Mouse (Mus musculus) kidney, postnatal 0 days (tissue): Measurements from ENCODE around the gene Mapk14. TPM values are rescaled to one million over a fixed set of nuclear protein-coding genes. Genes with fewer than 3 reads are reported as not detected.

Experiments used
- ATAC-seq: fragments of 200-750 bp; cut with Nextera tagmentation; replicated peaks from 2 replicates; pipeline ENCODE4 v1.8.0; 2017; ENCODE audit warnings: low read depth, moderate number of reproducible peaks, moderate TSS enrichment, moderate library complexity; ENCODE audit not compliant: low FRiP score
- DNase-seq: peaks from one replicate; pipeline ENCODE4 v3.0.0-alpha.2; 2016; ENCODE audit warnings: low spot score
- H3K27ac ChIP-seq: fragments of 300-500 bp; sonication (generic); 2 replicates; pipeline ENCODE4 v1.5.1; 2014; ENCODE audit warnings: mild to moderate bottlenecking
- H3K27me3 ChIP-seq: fragments of 300-500 bp; sonication (generic); 2 replicates; pipeline ENCODE4 v1.6.1; 2014; ENCODE audit warnings: low read length, mixed read lengths; ENCODE audit not compliant: insufficient read depth
- H3K36me3 ChIP-seq: fragments of 300-500 bp; sonication (generic); 2 replicates; pipeline ENCODE4 v1.6.1; 2014; ENCODE audit warnings: low read length, mixed read lengths; ENCODE audit not compliant: insufficient read depth
- H3K4me1 ChIP-seq: fragments of 300-500 bp; sonication (generic); replicated peaks from 2 replicates; pipeline ENCODE4 v1.6.1; 2014; ENCODE audit warnings: antibody characterized with exemption, low read length, mixed read lengths; ENCODE audit not compliant: insufficient read depth
- H3K4me2 ChIP-seq: fragments of 300-500 bp; sonication (generic); 2 replicates; pipeline ENCODE4 v1.6.1; 2014; ENCODE audit warnings: mild to moderate bottlenecking, low read length, moderate library complexity, mixed read lengths
- H3K4me3 ChIP-seq: fragments of 300-500 bp; sonication (generic); replicated peaks from 2 replicates; pipeline ENCODE4 v1.5.1; 2014; ENCODE audit warnings: low read depth, low read length
- H3K9ac ChIP-seq: fragments of 300-500 bp; sonication (generic); 2 replicates; pipeline ENCODE4 v1.6.1; 2014; ENCODE audit warnings: low read depth, low read length
- H3K9me3 ChIP-seq: fragments of 300-500 bp; sonication (generic); replicated peaks from 2 replicates; pipeline ENCODE4 v1.6.1; 2016; ENCODE audit warnings: low read length, inconsistent platforms, mixed read lengths
- CTCF ChIP-seq: IDR thresholded peaks from 2 replicates; pipeline ENCODE4 v1.5.1; 2016; ENCODE audit warnings: antibody characterized with exemption, low read depth, mild to moderate bottlenecking, moderate library complexity
- WGBS: fragments of 180-500 bp; shearing (Covaris S2); extraction: QIAGEN DNeasy Blood & Tissue Kit; methylation state at CpG from one replicate; pipeline ENCODE4 v1.1.7; 2014; 5-methylcytosine and 5-hydroxymethylcytosine counted together
- polyA plus RNA-seq: library from polyadenylated mRNA; unstranded; fragments of >200 nt; fragmentation: Nextera tagmentation; extraction: Ambion mirVana; gene quantifications from 2 replicates; pipeline ENCODE4 v1.2.1, GENCODE M21; 2015

Gene Mapk14
- polyA plus RNA-seq, 1 experiment from 2014 or later: 33.8 TPM

DNA sequence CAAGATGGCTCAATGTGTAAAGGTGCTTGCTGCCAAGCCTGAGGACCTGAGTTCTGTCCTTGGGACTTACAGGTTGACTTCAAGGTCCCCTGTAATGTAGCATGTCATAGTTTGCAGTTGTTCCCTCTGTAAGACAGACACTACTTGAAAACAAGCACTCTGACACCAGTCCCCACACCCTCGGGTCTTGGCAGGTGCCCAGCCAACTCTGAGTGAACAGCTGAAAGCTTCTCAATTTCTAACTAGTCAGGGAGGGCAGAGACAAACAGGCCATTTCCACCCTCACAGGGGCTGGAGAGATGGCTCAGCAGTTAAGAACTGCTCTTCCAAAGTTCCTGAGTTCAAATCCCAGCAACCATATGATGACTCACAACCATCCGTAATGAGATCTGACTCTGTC, 66.3 kb downstream of the Mapk14 start:
- no peak for ATAC-seq
- Histone ChIP-seq H3K4me1 (no peaks in the 10 kb centered on the region), H3K4me2 (no peak overlapping the region), H3K27me3 (no peaks in the 10 kb centered on the region), H3K4me3 (no peak overlapping the region), H3K9ac (no peak overlapping the region), H3K36me3 (no peaks in the 10 kb centered on the region), H3K27ac (no peak overlapping the region), H3K9me3 (no peaks in the 10 kb centered on the region)
- no peak for TF ChIP-seq CTCF
- DNase-seq: no peak
- WGBS: 54% methylated on average over 2 of the region's 2 CpGs

DNA sequence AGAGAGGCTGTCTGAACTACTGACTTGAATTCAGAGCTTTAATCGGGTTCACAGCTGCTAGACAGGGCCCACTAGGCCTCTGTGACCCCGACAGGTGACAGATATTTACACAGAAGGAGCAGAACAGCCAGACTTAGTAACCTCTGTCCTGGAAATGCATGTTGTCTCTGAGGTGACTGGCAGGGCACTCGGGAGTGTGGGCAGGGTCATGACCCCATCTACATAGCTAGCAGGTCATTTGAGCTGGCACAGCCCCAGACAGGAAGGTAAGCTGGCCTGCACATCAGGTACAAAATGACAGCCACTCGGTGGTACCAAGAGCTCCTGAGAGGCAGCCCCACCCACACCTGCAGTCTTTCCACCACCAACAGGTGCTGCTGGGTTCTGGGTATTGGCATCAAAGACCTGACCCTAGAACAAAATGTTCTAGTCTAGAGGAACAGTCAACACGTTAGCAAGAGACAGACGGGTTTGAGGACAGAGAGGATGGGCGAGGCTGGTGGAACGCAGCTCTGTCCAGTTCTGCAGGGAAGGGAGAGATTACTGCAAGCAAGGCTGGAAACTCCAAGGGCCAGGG, 69.7 kb downstream of the Mapk14 start:
- DNase-seq (no peak), ATAC-seq (no peak)
- Histone ChIP-seq H3K27ac (no peak overlapping the region), H3K9me3 (no peaks in the 10 kb centered on the region), H3K36me3 (no peaks in the 10 kb centered on the region), H3K27me3 (no peaks in the 10 kb centered on the region), H3K9ac (no peak overlapping the region), H3K4me1 (no peaks in the 10 kb centered on the region), H3K4me3 (no peak overlapping the region), H3K4me2 (no peak overlapping the region)
- TF ChIP-seq CTCF: no peak
- 51% methylated on average over 8 of the region's 8 CpGs for WGBS

DNA sequence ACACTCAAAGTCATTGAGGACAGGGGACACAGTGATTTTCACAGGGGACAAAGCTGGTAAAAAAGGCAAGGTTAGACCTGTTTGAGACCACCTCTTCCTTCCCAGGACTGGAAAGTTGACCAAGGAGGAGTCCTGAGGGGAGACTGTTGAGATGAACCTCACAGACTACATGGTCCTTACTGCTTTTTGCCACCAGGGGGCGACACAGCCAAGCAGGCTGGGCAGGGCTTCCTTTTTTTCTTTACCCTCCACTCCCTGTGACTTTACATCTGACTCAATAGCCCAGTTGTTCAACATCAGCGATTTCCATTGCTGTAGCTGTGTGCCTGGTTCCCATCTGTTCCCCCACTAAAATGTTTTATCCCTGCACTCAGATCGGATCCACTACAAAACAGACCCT, 70.7 kb downstream of the Mapk14 start:
- Histone ChIP-seq H3K27me3 (no peaks in the 10 kb centered on the region), H3K27ac (no peak overlapping the region), H3K4me1 (no peaks in the 10 kb centered on the region), H3K4me2 (no peak overlapping the region), H3K36me3 (no peaks in the 10 kb centered on the region), H3K4me3 (no peak overlapping the region), H3K9me3 (no peaks in the 10 kb centered on the region), H3K9ac (no peak overlapping the region)
- TF ChIP-seq CTCF: peak; percentile 99
- DNase-seq (peak; percentile 89), ATAC-seq (no peak)
- WGBS: 12% methylated on average over 3 of the region's 3 CpGs

DNA sequence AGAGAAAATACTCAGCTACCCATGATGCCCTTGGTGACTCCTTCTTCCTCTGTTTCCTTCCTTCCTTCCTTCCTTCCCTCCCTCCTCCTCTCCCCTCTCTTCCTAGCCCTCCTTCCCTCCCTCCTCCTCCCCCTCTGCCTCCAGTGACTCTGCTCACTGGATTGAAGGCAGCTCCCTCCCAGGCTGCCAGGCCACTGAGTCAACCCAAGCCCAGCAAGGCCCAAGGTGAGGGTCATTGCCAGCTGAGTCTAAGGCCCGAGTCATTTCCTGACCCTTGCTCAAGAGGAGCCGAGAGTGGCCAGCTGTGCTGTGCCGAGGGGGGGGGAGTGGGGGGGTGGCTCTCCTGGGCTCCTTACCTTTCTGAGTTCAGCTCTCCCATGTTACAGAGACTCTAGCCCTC, 75.1 kb downstream of the Mapk14 start:
- no peak for DNase-seq
- no peaks in the 10 kb centered on the region for H3K36me3 ChIP-seq
- 49% methylated on average over 3 of the region's 3 CpGs for WGBS
- no peak overlapping the region for H3K4me2 ChIP-seq
- H3K27me3 ChIP-seq: no peaks in the 10 kb centered on the region
- no peaks in the 10 kb centered on the region for H3K9me3 ChIP-seq
- 0 out of 2 replicates have a peak, but pooled peaks cover 12% of the 10 kb centered on the region for H3K4me1 ChIP-seq
- no peak for TF ChIP-seq CTCF
- no peak overlapping the region for H3K4me3 ChIP-seq
- H3K9ac ChIP-seq: no peak overlapping the region
- H3K27ac ChIP-seq: no peak overlapping the region
- no peak for ATAC-seq

DNA sequence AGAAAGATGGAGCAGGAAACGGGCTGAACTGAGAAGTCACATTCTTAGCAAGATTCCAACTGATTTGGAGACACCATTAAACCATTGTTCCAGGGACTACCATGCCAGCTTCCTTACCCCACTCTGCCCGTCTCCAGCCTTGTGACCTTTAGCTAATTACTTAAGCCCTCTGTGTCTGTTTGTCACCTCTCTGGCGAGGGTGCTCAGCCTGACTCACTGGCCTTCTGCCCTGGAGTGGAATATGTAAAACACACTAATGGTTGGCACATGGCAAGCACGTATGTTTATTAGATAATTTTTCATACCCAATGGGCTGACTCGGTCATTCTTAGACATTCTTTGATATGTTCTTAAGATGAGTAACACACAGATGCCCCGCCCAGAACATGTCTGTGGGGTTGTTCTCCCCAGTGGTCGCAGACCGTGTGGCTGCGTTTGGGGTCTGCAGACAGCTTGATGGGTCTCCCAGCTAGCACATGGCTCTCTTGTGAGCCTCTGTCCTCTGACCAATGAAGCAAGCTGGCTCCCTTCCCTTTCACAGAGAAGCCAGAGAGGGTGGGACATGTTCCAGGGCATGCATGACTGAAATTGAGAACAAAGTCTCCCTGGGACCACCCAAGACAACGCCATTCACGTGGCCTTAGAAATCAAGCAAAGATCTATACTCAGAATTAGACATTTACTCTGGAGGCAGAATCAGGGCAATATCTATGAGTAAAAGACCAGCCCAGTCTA, 75.8 kb downstream of the Mapk14 start:
- Histone ChIP-seq H3K36me3 (no peaks in the 10 kb centered on the region), H3K9ac (no peak overlapping the region), H3K9me3 (no peaks in the 10 kb centered on the region), H3K27me3 (no peaks in the 10 kb centered on the region), H3K27ac (no peak overlapping the region), H3K4me3 (no peak overlapping the region), H3K4me2 (no peak overlapping the region), H3K4me1 (0 out of 2 replicates have a peak, but pooled peaks cover 12% of the 10 kb centered on the region)
- ATAC-seq: no peak
- WGBS: 70% methylated on average over 11 of the region's 11 CpGs
- no peak for TF ChIP-seq CTCF
- DNase-seq: no peak

DNA sequence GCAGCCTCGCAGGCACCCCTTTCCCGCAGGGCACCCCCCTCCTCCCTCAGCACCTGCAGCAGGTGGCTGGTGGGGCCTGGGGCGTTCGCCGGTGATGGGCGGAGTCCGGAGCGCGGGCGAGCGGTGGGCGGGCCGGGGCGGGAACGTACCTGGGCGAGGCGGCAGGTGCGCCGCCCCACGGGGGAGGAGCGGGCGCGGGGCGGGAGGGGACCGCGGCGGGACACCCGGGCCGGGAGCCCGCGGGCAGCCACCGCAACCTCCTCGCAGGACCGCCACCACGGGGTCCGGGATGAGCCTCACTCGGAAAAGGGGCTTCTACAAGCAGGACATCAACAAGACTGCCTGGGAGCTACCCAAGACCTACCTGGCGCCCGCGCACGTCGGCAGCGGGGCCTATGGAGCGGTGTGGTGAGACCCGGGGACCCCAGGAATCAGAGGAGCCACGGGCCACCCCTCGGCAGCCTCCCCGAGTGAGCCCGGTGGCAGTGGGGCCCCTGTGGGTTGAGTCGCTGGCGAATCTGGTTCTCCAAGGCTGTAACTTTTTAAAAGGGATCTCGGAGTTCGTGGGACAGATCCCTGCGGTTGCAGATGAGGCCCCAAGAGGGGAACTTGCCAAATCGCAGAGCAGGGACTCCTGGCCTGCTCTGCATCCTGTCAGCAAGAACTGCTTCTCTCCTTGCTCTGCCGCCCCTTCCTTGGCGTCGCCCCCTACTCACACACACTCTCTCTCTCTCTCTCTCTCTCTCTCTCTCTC, 78.2 kb downstream of the Mapk14 start, which contains the start of gene Mapk13:
Mapk13 (plus strand) TSS at position 177 of the 754 bp plus-strand sequence.
- Histone ChIP-seq H3K4me1 (0 out of 2 replicates have a peak, but pooled peaks cover 12% of the 10 kb centered on the region), H3K27me3 (no peaks in the 10 kb centered on the region), H3K9me3 (no peaks in the 10 kb centered on the region), H3K36me3 (no peaks in the 10 kb centered on the region), H3K27ac (peak within 1 kb of the TSS; percentile 42), H3K4me3 (peak within 1 kb of the TSS; percentile 54), H3K9ac (peak within 1 kb of the TSS; percentile 64), H3K4me2 (peak within 1 kb of the TSS; percentile 86)
- peak; percentile 51; the same call in 1 of the 2 replicates for ATAC-seq
- TF ChIP-seq CTCF: no peak
- WGBS: under 1% methylated on average over 36 of the region's 58 CpGs
- peak; percentile 52 for DNase-seq
